Mouse (Mus musculus) lung, adult 2 months (tissue): ENCODE measurements around the gene Gcsam.

ENCODE experiments used
- CTCF ChIP-seq: fragments of 200-500 bp; IDR thresholded peaks from 2 replicates; pipeline ENCODE4 v1.5.1; 2011; ENCODE audit warnings: mild to moderate bottlenecking, low read length, control low read depth; ENCODE audit not compliant: insufficient read depth
- POLR2A ChIP-seq: fragments of 200-500 bp; IDR thresholded peaks from 2 replicates; pipeline ENCODE4 v1.6.1; 2011; ENCODE audit warnings: low read depth, mild to moderate bottlenecking, control low read depth, low read length, borderline replicate concordance; ENCODE audit errors: extremely low read depth

DNA sequence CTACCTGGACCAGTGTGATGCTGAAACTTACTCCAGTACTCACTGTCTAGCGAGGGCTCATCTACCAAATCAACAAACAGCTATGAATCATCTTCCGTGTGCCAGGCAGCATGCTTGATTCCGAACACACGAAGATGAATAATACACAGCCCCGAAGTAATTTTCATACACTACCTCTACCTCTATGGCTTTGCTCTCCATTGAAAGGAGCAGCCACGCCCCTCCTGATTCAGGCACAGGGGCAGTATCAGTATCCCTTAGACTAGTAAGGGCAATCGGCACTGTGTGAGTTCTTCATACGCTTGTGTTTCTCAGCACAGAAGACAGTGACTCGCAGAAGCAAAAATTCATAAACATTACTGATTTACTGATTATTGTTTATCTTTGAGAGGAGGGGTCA is 44.3 kb downstream of the Gcsam start:
- no peak for TF ChIP-seq POLR2A
- TF ChIP-seq CTCF: no peak
